Mouse (Mus musculus): ENCODE data around the gene Tmem151a. TPM values are rescaled to one million over a fixed set of nuclear protein-coding genes. Genes with fewer than 3 reads are reported as not detected.
"Not testable (repeated sequence)": the region's sequence is repeated elsewhere in the genome, so short reads cannot be mapped to it uniquely, and the experiment has no call there.

The Tmem151a gene
- total RNA-seq, 2 experiments from 2014 or later, result 2.7 to 2.8 TPM

DNA sequence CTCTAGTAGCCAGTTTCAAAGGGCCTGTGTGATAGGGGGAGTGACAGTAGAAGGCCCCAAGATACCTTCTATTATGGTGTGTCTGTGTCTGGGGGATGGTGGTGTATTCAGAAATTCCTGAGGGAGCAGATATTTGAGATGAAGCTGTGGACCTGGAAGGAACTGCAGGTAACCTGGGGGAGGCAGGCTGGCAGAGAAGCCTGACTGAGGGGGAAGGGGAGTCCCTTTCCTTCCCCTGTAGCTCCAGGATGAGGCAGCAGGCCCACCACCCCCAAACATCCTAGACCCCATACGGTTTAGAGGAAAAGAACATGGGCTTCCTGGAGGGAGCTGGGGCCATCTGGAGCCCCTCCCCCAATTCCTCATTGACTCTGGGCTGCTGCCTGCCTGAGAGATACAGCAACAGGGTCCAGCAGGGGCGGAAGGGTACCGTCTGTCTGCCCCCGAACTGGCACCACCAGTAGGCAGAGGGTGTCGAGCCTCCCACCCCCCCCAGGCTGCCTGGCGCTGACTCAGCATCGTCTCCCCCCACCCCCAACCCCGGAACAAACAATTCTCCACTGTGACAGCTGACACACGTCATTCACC lies 10.7 kb upstream of the Tmem151a start:
- intact Hi-C loops (cut with DNase I), result loop anchor here (2.0 kb wide), 1 partner anchor 45 kb away; no protein-coding TSS in a partner anchor
- no peak for DNase-seq

DNA sequence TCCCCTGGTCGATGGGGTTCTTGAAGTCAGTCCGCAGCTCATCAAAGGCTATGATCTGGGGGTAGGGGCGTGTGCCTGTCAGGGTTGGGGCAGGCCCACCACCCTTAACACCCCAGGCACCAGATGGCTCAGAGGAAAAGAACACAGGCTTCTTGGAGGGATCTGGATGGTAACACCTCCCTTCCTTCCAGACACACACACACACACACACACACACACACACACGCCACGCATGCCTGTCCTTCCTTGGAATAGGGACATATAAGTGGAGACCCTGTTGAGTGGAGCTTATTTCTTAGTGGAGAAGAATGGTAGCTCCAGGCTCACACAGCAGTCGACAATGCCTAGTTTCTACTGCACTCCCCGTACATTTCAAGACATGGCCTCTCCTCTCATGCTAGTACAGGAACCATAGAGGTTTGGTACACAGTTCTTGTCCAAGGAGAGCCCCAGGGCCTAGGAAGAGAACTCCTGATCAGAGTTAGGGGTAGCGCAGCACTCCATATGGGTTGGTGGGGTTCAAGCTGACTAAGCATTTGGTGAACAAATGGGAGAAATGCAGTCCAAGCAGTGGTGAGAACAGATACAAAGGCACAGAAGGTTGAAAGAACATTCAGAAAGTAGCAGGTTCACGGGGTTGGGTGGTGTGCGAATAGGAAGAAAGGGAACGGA lies 9.6 kb upstream of the Tmem151a start:
- DNase-seq, result no peak

DNA sequence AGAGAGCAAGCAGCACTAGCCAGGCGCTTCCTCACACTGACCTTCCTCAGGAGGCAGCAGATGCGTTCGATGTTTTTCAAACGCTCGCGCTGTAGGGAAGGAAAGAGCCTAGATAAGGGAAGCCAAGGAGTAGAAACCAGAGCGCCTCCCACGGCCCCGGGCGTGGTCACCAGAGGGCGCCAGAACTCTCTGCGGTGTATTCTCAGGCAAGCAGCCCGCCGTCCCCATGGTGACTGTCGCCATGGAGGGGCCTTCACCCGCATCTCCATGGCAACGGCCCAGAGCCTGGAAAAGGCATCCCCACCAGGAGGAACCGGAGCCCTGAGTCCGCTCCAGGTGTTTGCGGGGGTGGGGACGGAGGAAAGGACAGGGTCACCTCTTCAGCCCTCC lies 8.9 kb upstream of the Tmem151a start:
- intact Hi-C loops (cut with DNase I), result loop anchor here (2.0 kb wide), 1 partner anchor 47 kb away; no protein-coding TSS in a partner anchor
- DNase-seq, result peak; percentile 91 to 95

More for the DNA sequence above, 9.6 kb upstream of the Tmem151a start:
- intact Hi-C loops (cut with DNase I), result loop anchor here (2.0 kb wide), 1 partner anchor 46 kb away; no protein-coding TSS in a partner anchor

DNA sequence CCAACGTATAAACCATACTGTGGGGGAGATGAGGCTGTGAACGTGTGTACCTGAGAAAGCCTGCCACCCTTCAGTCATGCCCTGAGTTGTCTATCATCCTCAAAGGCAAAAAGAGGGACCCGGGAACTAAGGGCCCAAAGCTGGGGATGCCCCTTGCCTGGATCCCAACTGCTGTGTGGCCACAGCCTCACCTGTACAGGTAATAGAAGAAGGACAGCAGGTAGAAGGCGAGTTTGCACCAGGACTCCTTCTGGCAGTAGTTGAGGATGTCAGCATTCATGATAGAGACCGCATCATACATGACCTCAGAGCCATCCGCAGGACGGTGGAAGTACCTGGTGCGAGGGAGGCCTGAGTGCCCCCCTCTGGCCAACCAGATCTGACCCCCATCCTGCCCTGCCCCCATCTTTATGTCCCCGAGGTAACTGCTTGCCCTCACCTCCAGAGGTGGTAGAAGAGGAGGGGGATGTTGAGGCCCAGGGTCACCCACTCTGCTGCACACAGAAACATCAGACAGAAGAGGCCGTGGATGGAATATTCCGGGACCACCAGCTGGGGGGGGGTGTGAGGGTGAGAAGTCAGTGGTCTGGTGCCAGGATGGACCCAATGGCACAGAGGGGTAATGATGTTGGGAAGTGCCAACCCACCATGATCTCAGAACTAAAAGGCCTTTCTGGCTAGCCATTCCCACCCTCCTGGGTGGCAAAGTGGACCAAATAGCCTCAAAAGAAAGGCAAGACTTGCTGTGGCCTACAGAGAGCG lies 8.3 kb upstream of the Tmem151a start:
- DNase-seq, result no peak

DNA sequence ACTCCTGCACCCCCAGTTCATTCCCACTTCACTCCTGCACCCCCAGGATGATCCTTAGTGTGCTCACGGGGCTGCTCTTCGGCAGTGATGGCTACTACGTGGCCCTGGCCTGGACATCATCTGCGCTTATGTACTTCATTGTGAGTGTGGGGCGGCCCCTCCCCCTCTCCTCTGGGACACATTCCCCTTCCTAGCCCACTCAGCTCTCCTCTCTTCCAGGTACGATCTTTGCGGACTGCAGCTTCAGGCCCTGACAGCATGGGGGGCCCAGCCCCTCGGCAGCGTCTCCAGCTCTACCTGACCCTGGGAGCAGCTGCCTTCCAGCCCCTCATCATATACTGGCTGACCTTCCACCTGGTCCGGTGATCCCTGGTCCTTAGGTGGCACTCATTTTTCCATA lies 6.8 kb upstream of the Tmem151a start:
- no peak for DNase-seq
- intact Hi-C loops (cut with DNase I), result no loop called here

More for the DNA sequence above, 8.3 kb upstream of the Tmem151a start:
- intact Hi-C loops (cut with DNase I), result loop anchor here (2.0 kb wide), 1 partner anchor 47 kb away; no protein-coding TSS in a partner anchor

DNA sequence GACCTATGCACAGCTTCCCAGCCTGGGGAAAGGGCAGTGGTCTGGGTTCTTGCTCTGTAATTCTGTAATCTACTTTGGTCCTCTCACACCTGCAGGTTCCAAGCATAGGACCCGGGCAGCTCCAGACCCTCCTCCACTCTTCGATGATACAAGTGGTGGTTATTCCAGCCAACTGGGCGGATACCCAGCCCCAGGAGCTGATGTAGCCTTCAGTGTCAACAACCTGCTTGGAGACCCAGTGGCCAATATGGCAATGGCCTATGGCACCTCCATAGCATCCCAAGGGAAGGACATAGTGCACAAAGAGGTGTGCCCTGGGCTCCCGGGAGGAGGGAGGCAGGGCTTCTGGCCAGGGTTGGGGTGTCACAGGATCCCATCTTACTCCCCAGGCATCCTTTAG lies 4.0 kb upstream of the Tmem151a start:
- intact Hi-C loops (cut with DNase I), result loop anchor here (2.0 kb wide), 1 partner anchor 15 kb away; no protein-coding TSS in a partner anchor
- no peak for DNase-seq

DNA sequence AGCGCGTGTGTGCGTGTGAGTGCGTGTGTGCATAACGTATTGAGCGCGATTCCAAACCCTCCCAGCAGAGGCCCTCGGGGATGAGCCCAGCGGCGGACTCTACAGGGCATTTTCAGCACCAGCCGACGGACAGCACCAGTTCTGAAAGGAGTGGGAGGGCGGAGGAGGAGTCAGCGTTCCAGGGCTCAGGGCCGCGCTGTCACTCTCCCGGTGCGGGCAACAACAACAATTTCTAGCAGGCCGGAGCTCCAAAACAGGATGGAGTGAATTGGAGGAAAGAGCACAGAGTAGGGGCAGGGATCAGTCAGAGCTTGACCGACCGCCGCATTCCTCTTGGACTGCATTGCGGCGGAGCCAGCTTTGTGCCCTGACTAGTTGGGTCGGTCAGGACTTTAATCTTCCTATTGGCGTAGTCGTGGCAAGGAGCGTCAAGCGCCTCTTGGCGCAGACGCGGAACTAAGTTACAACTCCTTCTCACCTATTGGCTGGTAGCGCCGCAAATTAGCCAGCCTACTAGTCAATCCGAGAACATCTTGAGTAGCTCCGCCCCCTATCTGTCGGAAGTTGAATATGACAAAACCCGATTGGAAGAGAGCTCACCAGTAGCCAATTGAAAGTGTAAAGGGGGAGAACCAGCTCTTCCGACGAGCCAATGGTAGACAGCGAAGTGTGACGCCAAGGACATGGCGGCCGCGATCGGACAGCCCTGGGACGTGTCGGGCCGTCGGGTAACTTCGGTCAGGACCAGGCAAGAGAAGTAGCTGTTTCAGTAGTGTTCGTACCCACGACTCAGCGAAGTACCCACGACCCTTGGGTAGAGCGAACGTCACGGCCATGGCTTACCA lies 2.8 kb upstream of the Tmem151a start, which contains the start of gene Yif1a:
Yif1a (plus strand) TSS at position 655 of the 845 bp plus-strand sequence.
- peak; percentile 93 to 96 for DNase-seq
- intact Hi-C loops (cut with DNase I), result loop anchor here (2.0 kb wide), 1 partner anchor 17 kb away; no protein-coding TSS in a partner anchor

DNA sequence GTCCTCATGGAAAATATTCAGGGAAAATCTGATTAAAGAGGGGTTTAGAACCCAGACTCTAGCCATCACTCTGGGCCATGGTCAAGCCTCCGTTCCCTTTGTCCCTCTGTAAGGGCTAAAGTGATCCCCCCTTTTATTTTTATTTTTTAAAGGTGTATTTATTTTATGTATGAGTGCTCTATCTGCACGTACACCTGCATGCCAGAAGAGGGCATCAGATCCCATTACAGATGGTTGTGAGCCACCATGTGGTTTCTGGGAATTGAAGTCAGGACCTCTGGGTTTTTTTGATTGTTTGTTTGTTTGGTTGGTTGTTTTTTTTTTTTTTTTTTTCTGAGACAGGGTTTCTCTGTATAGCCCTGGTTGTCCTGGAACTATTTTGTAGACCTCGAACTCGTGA lies 1.2 kb upstream of the Tmem151a start:
- DNase-seq; intact Hi-C loops (cut with DNase I): not testable (repeated sequence)

DNA sequence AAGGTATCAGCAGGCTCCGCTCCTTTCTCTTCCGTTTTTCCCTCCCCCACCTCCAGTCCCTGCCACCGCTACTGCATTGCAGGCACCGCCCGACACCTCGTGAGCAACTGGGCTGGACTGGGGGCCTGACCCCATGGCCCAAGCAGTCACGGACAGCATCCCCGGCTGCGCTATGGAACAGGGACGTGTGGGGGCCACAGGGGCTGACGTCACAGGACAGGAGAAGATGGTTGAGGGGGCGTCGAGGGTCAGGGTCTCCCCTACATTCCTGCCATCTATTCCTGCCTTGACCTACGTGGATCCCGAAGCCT lies 542 bp downstream of the Tmem151a start:
- DNase-seq, result no peak
- intact Hi-C loops (cut with DNase I), result no loop called here

DNA sequence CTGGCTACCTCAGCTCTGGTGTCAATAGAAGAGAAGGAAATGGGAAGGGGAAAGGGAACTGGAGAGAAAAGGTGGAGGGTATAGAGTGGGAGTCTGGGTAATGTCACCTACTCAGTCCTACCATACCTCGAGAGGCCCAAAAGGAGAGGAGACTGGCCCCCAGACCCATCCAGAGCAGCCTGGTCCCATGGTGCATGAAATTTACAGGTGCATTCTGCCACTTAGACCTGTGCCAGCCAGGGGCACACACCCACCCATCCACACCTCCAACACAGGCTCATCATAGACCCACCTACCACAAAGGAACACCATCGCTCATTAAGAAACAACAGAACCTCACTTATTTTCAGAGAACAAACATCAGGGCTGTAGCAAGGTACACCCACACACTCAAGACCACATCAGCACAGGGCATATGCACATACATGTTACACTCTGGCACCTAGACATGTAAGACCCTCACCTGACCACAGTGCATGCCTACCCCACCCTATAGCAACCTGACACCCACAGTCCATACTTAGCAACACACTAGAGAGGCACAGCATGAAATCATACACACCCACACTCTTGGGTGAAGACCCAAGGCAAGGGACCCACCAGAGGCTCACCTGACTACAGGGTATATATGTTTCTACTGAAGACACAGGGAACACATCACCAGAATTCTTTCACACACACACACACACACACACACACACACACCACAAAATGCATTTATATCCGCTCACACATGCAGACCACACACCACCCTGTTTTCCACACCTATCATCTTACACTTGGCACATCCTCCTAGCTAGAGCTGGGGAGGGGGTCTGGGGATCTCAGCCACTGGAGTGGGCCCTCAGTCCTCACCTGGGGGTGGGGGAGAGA lies 1.1 kb downstream of the Tmem151a start:
- DNase-seq, result no peak
- intact Hi-C loops (cut with DNase I), result no loop called here

DNA sequence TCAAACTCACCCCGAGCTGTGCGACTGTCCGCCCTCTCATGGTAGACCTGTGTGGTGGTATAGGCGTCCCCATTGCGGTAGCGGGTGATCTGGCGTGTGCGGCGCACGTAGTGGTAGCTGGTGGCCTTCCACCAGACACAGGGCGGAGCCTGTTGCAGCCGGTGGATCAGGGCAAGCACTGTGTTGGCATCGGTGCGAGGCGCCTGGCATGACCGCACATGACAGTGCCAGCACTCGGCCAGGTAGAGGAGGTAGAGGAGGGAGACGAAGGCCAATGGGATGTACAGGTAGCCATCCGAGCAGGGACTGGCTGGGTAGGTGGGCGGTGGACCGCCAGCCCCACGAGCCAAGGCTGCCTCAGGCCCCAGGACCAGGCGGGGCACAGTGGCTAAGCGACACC lies 2.7 kb downstream of the Tmem151a start:
- no peak for DNase-seq
- intact Hi-C loops (cut with DNase I), result no loop called here

DNA sequence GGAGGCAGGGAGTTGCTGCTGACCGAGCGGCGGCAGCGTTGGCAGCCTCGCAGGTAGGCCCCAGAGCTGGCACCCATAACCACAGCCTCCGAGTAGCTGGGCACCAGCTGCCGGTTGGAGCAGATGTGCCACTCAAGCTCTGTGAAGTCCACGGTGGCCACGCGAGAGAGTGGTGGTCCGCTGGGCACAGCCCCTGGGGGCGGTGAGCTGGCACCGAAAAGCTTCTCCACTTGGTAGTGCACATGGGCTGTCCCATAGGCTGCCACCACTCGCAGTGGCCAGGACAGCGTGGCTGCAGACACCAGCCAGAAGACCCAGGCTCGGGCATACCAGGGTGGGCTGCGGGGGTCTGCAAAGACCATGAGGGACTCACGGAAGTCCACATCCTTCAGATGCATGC lies 3.3 kb downstream of the Tmem151a start:
- DNase-seq, result no peak
- intact Hi-C loops (cut with DNase I), result no loop called here

DNA sequence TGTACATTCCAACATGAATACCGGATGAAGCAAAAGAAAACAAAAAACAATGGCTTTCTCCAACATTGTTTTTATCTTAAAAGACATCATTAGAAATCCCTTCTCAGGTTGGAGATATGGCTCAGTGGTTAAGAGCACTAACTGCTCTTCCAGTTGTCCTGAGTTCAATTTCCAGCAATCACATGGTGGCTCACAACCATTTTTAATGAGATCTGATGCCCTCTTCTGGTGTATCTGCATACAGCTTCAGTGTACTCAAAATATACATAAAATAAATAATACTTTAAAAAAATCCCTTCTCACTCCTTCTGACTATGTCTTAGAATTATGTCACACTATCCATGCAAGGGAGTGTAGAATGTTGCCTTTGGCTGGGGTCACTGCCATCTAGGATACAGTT lies 6.1 kb downstream of the Tmem151a start:
- DNase-seq, result no peak
- intact Hi-C loops (cut with DNase I), result no loop called here

DNA sequence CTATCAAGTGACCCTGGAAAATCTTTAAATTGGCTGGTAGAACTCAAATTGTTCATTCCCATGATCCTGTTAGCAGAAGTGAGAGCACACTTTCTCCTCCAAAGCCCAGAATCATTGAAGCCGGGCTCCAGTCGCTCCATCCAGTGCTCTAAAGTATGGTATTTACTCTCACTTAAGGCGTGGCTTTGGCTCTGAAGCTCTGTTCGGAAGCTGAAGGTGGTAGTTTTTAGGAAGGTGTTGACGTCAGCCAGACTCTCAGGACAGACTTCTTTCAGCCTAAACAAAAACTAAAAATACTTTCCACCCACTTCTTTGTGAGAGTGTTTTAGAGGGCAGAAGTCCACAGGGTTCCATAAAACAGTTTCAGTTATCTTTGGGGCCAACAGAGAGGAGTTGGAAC lies 11.8 kb downstream of the Tmem151a start:
- intact Hi-C loops (cut with DNase I), result loop anchor here (1.0 to 5.0 kb wide), 2 partner anchors 17 to 56 kb away; no protein-coding TSS in a partner anchor
- no peak for DNase-seq

DNA sequence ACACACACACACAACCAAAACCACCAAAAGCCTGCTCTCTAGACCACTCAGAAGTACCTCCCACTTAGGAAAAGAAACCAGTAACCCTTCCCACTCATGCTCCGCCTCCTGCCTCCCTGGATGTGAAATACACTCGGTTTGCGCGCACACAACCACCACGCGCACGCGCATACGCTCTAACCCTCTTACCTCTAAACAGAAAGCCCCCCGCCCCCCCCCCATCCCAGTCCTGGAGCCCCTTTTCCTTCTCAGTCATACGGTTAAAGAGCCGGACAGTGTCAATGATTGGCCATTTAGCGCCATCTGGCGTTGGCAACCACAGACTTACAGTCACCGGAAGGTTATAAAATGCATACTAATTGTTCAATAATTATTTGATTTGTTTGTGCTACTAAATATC lies 12.3 kb downstream of the Tmem151a start:
- DNase-seq, result peak; percentile 70 to 76
- intact Hi-C loops (cut with DNase I), result loop anchor here (1.0 to 5.0 kb wide), 2 partner anchors 17 to 56 kb away; no protein-coding TSS in a partner anchor

DNA sequence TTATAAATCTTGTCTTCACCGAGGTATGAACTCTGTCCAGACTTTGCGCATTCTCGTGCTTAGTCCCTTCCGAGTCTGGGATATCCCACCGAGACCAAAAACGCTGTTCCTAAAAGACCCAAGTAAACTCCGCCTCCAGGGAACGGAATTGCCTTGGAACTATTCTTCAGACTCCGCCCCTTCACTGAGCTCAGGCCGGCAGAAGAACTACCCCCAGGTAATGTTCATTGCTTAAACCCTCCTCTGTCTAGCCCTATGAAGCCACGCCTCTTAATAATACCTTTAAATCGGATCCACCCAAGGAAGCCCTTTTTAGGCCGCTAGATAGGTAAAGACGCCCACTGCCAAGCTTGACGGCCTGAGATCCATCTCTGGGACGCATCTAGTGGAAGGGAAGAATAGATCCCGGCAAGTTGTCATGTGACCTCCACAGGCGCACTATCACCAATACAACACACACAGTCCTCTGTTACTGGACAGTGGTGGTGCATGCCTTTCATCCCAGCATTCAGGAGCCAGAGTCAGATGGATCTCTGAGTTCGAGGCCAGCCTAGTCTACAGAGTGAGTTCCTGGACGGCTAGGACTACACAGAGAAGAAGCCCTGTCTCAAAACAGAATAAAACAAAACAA lies 12.8 kb downstream of the Tmem151a start:
- intact Hi-C loops (cut with DNase I), result loop anchor here (1.0 to 5.0 kb wide), 2 partner anchors 16 to 55 kb away; no protein-coding TSS in a partner anchor
- DNase-seq, result peak in 1 of 2 experiments; percentile 41

DNA sequence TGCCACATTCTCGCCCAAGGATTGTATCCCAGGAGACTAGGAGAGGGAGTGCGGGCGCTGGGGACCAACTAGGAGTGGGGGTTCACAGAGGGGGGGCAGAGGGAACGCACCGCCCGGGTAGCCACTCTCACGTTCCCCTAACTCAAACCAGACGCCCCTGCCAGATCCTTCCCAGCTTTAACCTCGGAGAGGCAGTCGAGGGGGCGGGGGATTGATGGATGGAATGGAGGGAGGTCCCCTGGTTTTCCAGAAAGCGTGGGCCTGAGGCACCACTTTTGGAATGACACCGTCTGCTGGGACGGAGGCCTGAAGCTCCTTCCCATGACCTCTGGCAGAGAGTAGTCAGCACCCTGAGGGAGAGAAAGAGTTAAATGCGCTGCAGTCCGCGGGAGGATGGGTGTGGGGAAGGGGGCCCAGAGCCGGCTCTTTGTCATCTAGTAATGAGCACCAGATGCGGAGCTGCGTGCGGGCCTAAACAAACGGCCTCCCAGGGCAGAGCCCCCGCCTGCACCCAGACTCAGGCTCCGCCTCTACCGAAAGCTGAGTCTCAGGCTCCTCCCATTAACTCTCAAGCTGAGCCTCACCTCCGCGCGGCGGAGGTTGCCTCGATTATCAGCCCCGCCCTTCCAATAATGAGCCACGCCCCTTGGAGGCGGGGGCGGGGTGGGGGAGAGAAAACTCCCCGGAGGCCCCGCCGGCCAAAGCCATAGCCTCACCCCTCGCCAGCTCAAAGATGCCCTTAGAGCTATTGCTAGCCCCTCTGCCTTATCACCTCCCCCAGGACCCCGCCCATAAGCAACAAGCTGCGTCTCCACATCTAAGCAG lies 13.6 kb downstream of the Tmem151a start:
- intact Hi-C loops (cut with DNase I), result loop anchor here (5.0 kb wide), 1 partner anchor 54 kb away; no protein-coding TSS in a partner anchor
- DNase-seq, result peak; percentile 76 to 78

DNA sequence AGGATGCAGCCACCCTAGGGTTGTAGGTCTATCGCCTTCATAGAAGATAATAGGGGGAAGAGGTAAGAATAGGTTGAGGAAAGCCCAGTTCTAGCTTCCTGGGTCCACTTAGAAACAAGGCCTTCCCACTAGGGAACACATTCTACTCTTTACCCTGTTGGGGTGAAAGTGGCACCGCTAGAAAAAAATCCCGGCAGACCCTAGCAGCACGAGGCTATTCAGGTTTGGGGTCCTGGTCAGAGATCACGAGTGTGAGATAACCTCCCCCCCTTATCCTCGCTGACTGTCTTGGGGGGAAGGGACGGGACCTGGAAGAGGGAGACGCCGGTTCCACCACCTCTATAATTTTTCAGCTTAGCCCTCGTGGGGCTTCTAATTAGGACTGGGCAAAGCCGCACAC lies 14.3 kb downstream of the Tmem151a start:
- intact Hi-C loops (cut with DNase I), result loop anchor here (5.0 kb wide), 1 partner anchor 54 kb away; no protein-coding TSS in a partner anchor
- DNase-seq, result no peak
